Mouse (Mus musculus) hindbrain, embryonic 13.5 days (tissue): Measurements from ENCODE around the gene Zkscan8. TPM values are rescaled to one million over a fixed set of nuclear protein-coding genes. Genes with fewer than 3 reads are reported as not detected.
"Not testable (repeated sequence)": the region's sequence is repeated elsewhere in the genome, so short reads cannot be mapped to it uniquely, and the experiment has no call there.

ENCODE experiments used
- ATAC-seq: fragments of 200-750 bp; cut with Nextera tagmentation; 2 replicates; pipeline ENCODE4 v1.8.0; 2017; ENCODE audit warnings: moderate TSS enrichment; ENCODE audit not compliant: low FRiP score
- H3K27ac ChIP-seq: fragments of 300-500 bp; sonication (generic); 2 replicates; pipeline ENCODE4 v1.5.1; 2015; ENCODE audit warnings: inconsistent platforms, mild to moderate bottlenecking, moderate library complexity
- H3K27me3 ChIP-seq: fragments of 300-500 bp; sonication (generic); 2 replicates; pipeline ENCODE4 v1.6.1; 2015; ENCODE audit warnings: mild to moderate bottlenecking, inconsistent platforms
- H3K36me3 ChIP-seq: fragments of 300-500 bp; sonication (generic); 2 replicates; pipeline ENCODE4 v1.6.1; 2015; ENCODE audit warnings: mild to moderate bottlenecking, inconsistent platforms
- H3K4me1 ChIP-seq: fragments of 300-500 bp; sonication (generic); replicated peaks from 2 replicates; pipeline ENCODE4 v1.6.1; 2015; ENCODE audit warnings: inconsistent platforms
- H3K4me2 ChIP-seq: fragments of 300-500 bp; sonication (generic); 2 replicates; pipeline ENCODE4 v1.6.1; 2015; ENCODE audit warnings: inconsistent platforms, mild to moderate bottlenecking, moderate library complexity
- H3K4me3 ChIP-seq: fragments of 300-500 bp; sonication (generic); 2 replicates; pipeline ENCODE4 v1.5.1; 2015; ENCODE audit warnings: mild to moderate bottlenecking, inconsistent platforms
- H3K9ac ChIP-seq: fragments of 300-500 bp; sonication (generic); 2 replicates; pipeline ENCODE4 v1.6.1; 2015; ENCODE audit warnings: mild to moderate bottlenecking, inconsistent platforms
- H3K9me3 ChIP-seq: fragments of 300-500 bp; sonication (generic); 2 replicates; pipeline ENCODE4 v1.6.1; 2016; ENCODE audit warnings: inconsistent platforms
- WGBS: fragments of 180-500 bp; shearing (Covaris S2); methylation state at CpG from one replicate; pipeline ENCODE4 v1.1.7; 2015; 5-methylcytosine and 5-hydroxymethylcytosine counted together
- polyA plus RNA-seq: library from polyadenylated mRNA; unstranded; fragments of >200 nt; fragmentation: Nextera tagmentation; extraction: Ambion mirVana; gene quantifications from 2 replicates; pipeline ENCODE4 v1.2.1, GENCODE M21; 2015

Gene Zkscan8
- polyA plus RNA-seq, 1 experiment from 2014 or later = 5.8 TPM

GRCm38 (mm10) chr13:21478759-21479670 lies 51.9 kb downstream of the Zkscan8 start, which contains the start of the genes Zkscan4 and Gm10065:
TSS of gene Zkscan4 (plus strand) at chr13:21478907.
TSS of gene Gm10065 (minus strand) at chr13:21479441.
- peak; percentile 91 for ATAC-seq
- not testable (repeated sequence) for H3K27me3 ChIP-seq, H3K36me3 ChIP-seq, H3K9me3 ChIP-seq
- Histone ChIP-seq H3K9ac (peak within 1 kb of the TSS; percentile 82), H3K27ac (peak within 1 kb of the TSS; percentile 85), H3K4me1 (peaks cover 12% of the 10 kb centered on the region), H3K4me3 (peak within 1 kb of the TSS; percentile 55), H3K4me2 (peak within 1 kb of the TSS; percentile 70)
- 5% methylated on average over 31 of the region's 31 CpGs for WGBS

GRCm38 (mm10) chr13:21472427-21472826 lies 58.5 kb downstream of the Zkscan8 start:
- WGBS = 29% methylated on average over 4 of the region's 4 CpGs
- Histone ChIP-seq H3K36me3 (no peaks in the 10 kb centered on the region), H3K9ac (no peak overlapping the region), H3K9me3 (no peaks in the 10 kb centered on the region), H3K27me3 (peaks cover 11% of the 10 kb centered on the region; the same call in 1 of the 2 replicates), H3K4me3 (no peak overlapping the region), H3K4me1 (0 out of 2 replicates have a peak, but pooled peaks cover 3% of the 10 kb centered on the region), H3K27ac (no peak overlapping the region), H3K4me2 (no peak overlapping the region)
- ATAC-seq = no peak

- no peaks in the 10 kb centered on the region for H3K36me3 ChIP-seq
- WGBS = 29% methylated on average over 9 of the region's 9 CpGs
- H3K9me3 ChIP-seq = no peaks in the 10 kb centered on the region
- no peak overlapping the region for H3K4me3 ChIP-seq
- peak overlapping the region; percentile 78 for H3K4me2 ChIP-seq
- ATAC-seq = no peak
- 0 out of 2 replicates have a peak, but pooled peaks cover 3% of the 10 kb centered on the region for H3K4me1 ChIP-seq
- no peak overlapping the region for H3K27ac ChIP-seq
- 0 out of 2 replicates have a peak, but pooled peaks cover 10% of the 10 kb centered on the region for H3K27me3 ChIP-seq
- H3K9ac ChIP-seq = no peak overlapping the region
Observed at GRCm38 (mm10) chr13:21469097-21469496, 61.8 kb downstream of the Zkscan8 start.

- Histone ChIP-seq H3K4me3 (peak within 1 kb of the TSS; percentile 58), H3K9ac (peak within 1 kb of the TSS; percentile 80), H3K4me1 (0 out of 2 replicates have a peak, but pooled peaks cover 3% of the 10 kb centered on the region), H3K36me3 (no peaks in the 10 kb centered on the region), H3K27me3 (0 out of 2 replicates have a peak, but pooled peaks cover 10% of the 10 kb centered on the region), H3K27ac (peak within 1 kb of the TSS; percentile 83), H3K9me3 (no peaks in the 10 kb centered on the region), H3K4me2 (peak within 1 kb of the TSS; percentile 78)
- 2% methylated on average over 54 of the region's 54 CpGs for WGBS
- peak; percentile 100 for ATAC-seq
Observed at GRCm38 (mm10) chr13:21468061-21469019, 62.6 kb downstream of the Zkscan8 start, which contains the start of gene Nkapl. TSS of gene Nkapl (minus strand) at chr13:21468509.

GRCm38 (mm10) chr13:21467336-21467735 lies 63.6 kb downstream of the Zkscan8 start:
- no peak overlapping the region for H3K4me2 ChIP-seq
- H3K4me3 ChIP-seq = no peak overlapping the region

More at GRCm38 (mm10) chr13:21467336-21467735, 63.6 kb downstream of the Zkscan8 start:
- Histone ChIP-seq H3K9me3 (no peaks in the 10 kb centered on the region), H3K4me1 (0 out of 2 replicates have a peak, but pooled peaks cover 3% of the 10 kb centered on the region), H3K27me3 (0 out of 2 replicates have a peak, but pooled peaks cover 10% of the 10 kb centered on the region), H3K27ac (no peak overlapping the region), H3K9ac (no peak overlapping the region), H3K36me3 (no peaks in the 10 kb centered on the region)
- 87% methylated on average over 10 of the region's 10 CpGs for WGBS
- no peak for ATAC-seq

Other genes with a start within 250 kb of the Zkscan8 start
- gene Gpx5, start 238.4 kb downstream of the Zkscan8 start, polyA plus RNA-seq = not detected in 2 replicates
- not detected in 2 replicates for gene Gpx6, start 219.0 kb downstream of the Zkscan8 start, polyA plus RNA-seq
- gene Olfr1367, start 184.2 kb downstream of the Zkscan8 start, polyA plus RNA-seq = not detected in 2 replicates
- 13.5 and 15.5 TPM in 2 replicates for gene Zscan12, start 168.3 kb downstream of the Zkscan8 start, polyA plus RNA-seq
- gene Zkscan3, start 128.4 kb downstream of the Zkscan8 start, polyA plus RNA-seq = 83.2 and 85.9 TPM in 2 replicates
- gene Pgbd1, start 90.1 kb downstream of the Zkscan8 start, polyA plus RNA-seq = 4.0 and 4.2 TPM in 2 replicates
- 22.5 and 25.2 TPM in 2 replicates for gene Zscan26, start 77.4 kb downstream of the Zkscan8 start, polyA plus RNA-seq
- 4.2 and 4.6 TPM in 2 replicates for gene Nkapl, start 62.6 kb downstream of the Zkscan8 start, polyA plus RNA-seq
- 9.9 and 10.0 TPM in 2 replicates for gene Zkscan4, start 52.2 kb downstream of the Zkscan8 start, polyA plus RNA-seq
- not detected in 2 replicates for gene Gm10065, start 51.7 kb downstream of the Zkscan8 start, polyA plus RNA-seq
- gene AK157302, start 35.9 kb downstream of the Zkscan8 start, polyA plus RNA-seq = 0.44 and 0.57 TPM in 2 replicates
- gene Gm11273, start 29.7 kb downstream of the Zkscan8 start, polyA plus RNA-seq = 3.8 and 8.1 TPM in 2 replicates
- 0.12 and 0.16 TPM in 2 replicates for gene Olfr1366, start 11.7 kb upstream of the Zkscan8 start, polyA plus RNA-seq
- gene Olfr1535, start 28.8 kb upstream of the Zkscan8 start, polyA plus RNA-seq = 0.05 TPM in 2 replicates
- gene Olfr1364, start 50.6 kb upstream of the Zkscan8 start, polyA plus RNA-seq = not detected in 2 replicates
- not detected in 2 replicates for gene Olfr1362, start 82.9 kb upstream of the Zkscan8 start, polyA plus RNA-seq
- 0.05 and 0.08 TPM in 2 replicates for gene Olfr11, start 111.4 kb upstream of the Zkscan8 start, polyA plus RNA-seq
- gene Olfr1361, start 132.3 kb upstream of the Zkscan8 start, polyA plus RNA-seq = not detected in 2 replicates
- not detected in 2 replicates for gene Olfr1360, start 146.3 kb upstream of the Zkscan8 start, polyA plus RNA-seq
- not detected in 2 replicates for gene Olfr1359, start 167.0 kb upstream of the Zkscan8 start, polyA plus RNA-seq
- gene Hist1h2bl, start 185.0 kb upstream of the Zkscan8 start, polyA plus RNA-seq = 1.1 and 1.9 TPM in 2 replicates
- 12.9 and 14.0 TPM in 2 replicates for gene Hist1h2ai, start 185.3 kb upstream of the Zkscan8 start, polyA plus RNA-seq
- 5.9 and 6.4 TPM in 2 replicates for gene Hist1h3h, start 186.5 kb upstream of the Zkscan8 start, polyA plus RNA-seq
- gene Hist1h2bm, start 190.9 kb upstream of the Zkscan8 start, polyA plus RNA-seq = 1.9 and 2.3 TPM in 2 replicates
- gene Hist1h4j, start 203.9 kb upstream of the Zkscan8 start, polyA plus RNA-seq = 0.39 and 0.84 TPM in 2 replicates
- 1.6 and 2.7 TPM in 2 replicates for gene Hist1h4k, start 219.4 kb upstream of the Zkscan8 start, polyA plus RNA-seq
- gene Hist1h2ak, start 222.7 kb upstream of the Zkscan8 start, polyA plus RNA-seq = 10.4 and 11.4 TPM in 2 replicates
- gene Hist1h2bn, start 223.0 kb upstream of the Zkscan8 start, polyA plus RNA-seq = 0.60 and 2.1 TPM in 2 replicates
- gene Hist1h1b, start 249.5 kb upstream of the Zkscan8 start, polyA plus RNA-seq = 5.5 and 7.8 TPM in 2 replicates